Mouse (Mus musculus) forebrain, postnatal 0 days (tissue): Measurements from ENCODE around the gene Cdk19. TPM values are rescaled to one million over a fixed set of nuclear protein-coding genes. Genes with fewer than 3 reads are reported as not detected.
A peak's percentile ranks its signal among the peaks of the same experiment; 100 is the strongest.

Experiments
- ATAC-seq: fragments of 200-750 bp; cut with Nextera tagmentation; 2 replicates; pipeline ENCODE4 v1.8.0; 2017; ENCODE audit warnings: mild to moderate bottlenecking, moderate library complexity
- DNase-seq: peaks from one replicate; pipeline ENCODE4 v3.0.0-alpha.2; 2015
- H3K27ac ChIP-seq: fragments of 300-500 bp; sonication (generic); 2 replicates; pipeline ENCODE4 v1.5.1; 2014; ENCODE audit warnings: low read depth, mild to moderate bottlenecking, antibody characterized with exemption, low read length, moderate library complexity, mixed read lengths
- H3K27me3 ChIP-seq: fragments of 300-500 bp; sonication (generic); 2 replicates; pipeline ENCODE4 v1.6.1; 2014; ENCODE audit warnings: mild to moderate bottlenecking, low read length, mixed read lengths; ENCODE audit not compliant: insufficient read depth
- H3K36me3 ChIP-seq: fragments of 300-500 bp; sonication (generic); 2 replicates; pipeline ENCODE4 v1.6.1; 2014; ENCODE audit warnings: mild to moderate bottlenecking, moderate library complexity; ENCODE audit not compliant: insufficient read depth
- H3K4me1 ChIP-seq: fragments of 300-500 bp; sonication (generic); 2 replicates; pipeline ENCODE4 v1.6.1; 2014; ENCODE audit warnings: antibody characterized with exemption; ENCODE audit not compliant: insufficient read depth
- H3K4me2 ChIP-seq: fragments of 300-500 bp; sonication (generic); 2 replicates; pipeline ENCODE4 v1.6.1; 2014; ENCODE audit warnings: low read depth, mild to moderate bottlenecking, moderate library complexity
- H3K4me3 ChIP-seq: fragments of 300-500 bp; sonication (generic); 2 replicates; pipeline ENCODE4 v1.5.1; 2014; ENCODE audit warnings: low read depth, low read length, mixed read lengths
- H3K9ac ChIP-seq: fragments of 300-500 bp; sonication (generic); 2 replicates; pipeline ENCODE4 v1.6.1; 2014; ENCODE audit warnings: mild to moderate bottlenecking
- H3K9me3 ChIP-seq: fragments of 300-500 bp; sonication (generic); 2 replicates; pipeline ENCODE4 v1.6.1; 2016; ENCODE audit warnings: low read length
- CTCF ChIP-seq: sonication (generic); IDR thresholded peaks from 2 replicates; pipeline ENCODE4 v1.5.1; 2016; ENCODE audit warnings: antibody characterized with exemption, control low read depth, low read depth
- WGBS: fragments of 180-500 bp; shearing (Covaris S2); extraction: QIAGEN DNeasy Blood & Tissue Kit; methylation state at CpG from one replicate; pipeline ENCODE4 v1.1.7; 2014; 5-methylcytosine and 5-hydroxymethylcytosine counted together
- polyA plus RNA-seq: library from polyadenylated mRNA; unstranded; fragments of >200 nt; fragmentation: Nextera tagmentation; extraction: Ambion mirVana; gene quantifications from 2 replicates; pipeline ENCODE4 v1.2.1, GENCODE M21; 2015
- total RNA-seq: library from RNA; depleted of rRNA; stranded (reverse); fragments of >200 nt; gene quantifications from 2 replicates; pipeline ENCODE4 v1.2.3, GENCODE M21; 2014

Cdk19 gene
- total and polyA plus RNA-seq, 2 experiments from 2014 or later = 11.5 to 33.7 TPM

DNA sequence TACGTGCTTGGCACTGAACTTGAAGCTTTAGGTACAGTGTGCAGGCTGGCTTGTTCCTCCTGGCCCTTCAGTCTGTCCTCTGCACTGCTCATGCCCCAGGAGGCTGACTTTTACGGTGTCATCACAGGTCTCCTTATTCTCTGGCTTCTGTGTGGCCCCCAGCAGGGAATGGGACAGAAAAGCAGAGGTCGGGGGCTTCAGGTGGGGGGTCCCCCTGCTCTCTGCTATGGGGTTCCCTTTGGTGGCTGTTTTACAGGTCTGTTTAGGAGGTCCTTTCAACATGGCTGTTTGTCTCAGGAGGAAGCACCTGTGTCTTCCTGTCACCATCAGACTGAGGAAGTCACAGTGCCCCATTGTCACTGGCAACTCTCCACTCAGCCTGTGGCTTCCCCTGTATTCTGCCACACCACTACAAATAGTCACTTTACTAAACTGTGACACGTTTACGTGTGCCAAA lies 175.9 kb downstream of the Cdk19 start:
- no peak for TF ChIP-seq CTCF
- H3K27ac ChIP-seq = no peak overlapping the region
- H3K4me1 ChIP-seq = peaks cover 9% of the 10 kb centered on the region; the same call in 1 of the 2 replicates
- H3K4me2 ChIP-seq = no peak overlapping the region
- 82% methylated on average over 5 of the region's 5 CpGs for WGBS
- H3K9me3 ChIP-seq = no peaks in the 10 kb centered on the region
- no peak overlapping the region for H3K4me3 ChIP-seq
- H3K27me3 ChIP-seq = no peaks in the 10 kb centered on the region
- no peak for ATAC-seq
- no peak overlapping the region for H3K9ac ChIP-seq
- no peaks in the 10 kb centered on the region for H3K36me3 ChIP-seq
- no peak for DNase-seq

DNA sequence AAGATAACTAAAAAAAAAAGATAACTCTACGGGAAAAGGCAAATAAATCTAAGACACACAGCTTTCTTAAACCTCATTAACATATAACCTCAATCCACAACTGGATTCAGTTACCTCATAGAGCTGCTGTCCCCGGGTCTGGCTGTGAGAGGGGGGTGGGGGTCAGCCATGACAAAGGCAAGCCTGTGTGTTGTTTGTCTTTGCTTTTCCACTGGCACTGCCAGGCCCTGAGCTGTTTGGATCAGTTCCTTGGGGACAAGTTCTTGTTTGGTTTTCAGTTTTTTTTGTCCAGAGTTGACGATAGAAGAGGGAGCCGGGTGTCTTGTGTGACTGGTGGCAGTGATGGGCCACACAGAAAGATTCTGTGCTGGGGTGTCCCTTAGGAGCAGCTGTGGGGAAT lies 177.1 kb downstream of the Cdk19 start:
- DNase-seq (no peak), ATAC-seq (peak; percentile 63)
- H3K27ac ChIP-seq = peak overlapping the region; percentile 21; the same call in 1 of the 2 replicates
- no peak overlapping the region for H3K4me2 ChIP-seq
- no peaks in the 10 kb centered on the region for H3K9me3 ChIP-seq
- peaks cover 9% of the 10 kb centered on the region; the same call in 1 of the 2 replicates for H3K4me1 ChIP-seq
- no peak overlapping the region for H3K4me3 ChIP-seq
- TF ChIP-seq CTCF = no peak
- WGBS = 20% methylated on average over 4 of the region's 4 CpGs
- H3K27me3 ChIP-seq = no peaks in the 10 kb centered on the region
- no peak overlapping the region for H3K9ac ChIP-seq
- H3K36me3 ChIP-seq = no peaks in the 10 kb centered on the region

DNA sequence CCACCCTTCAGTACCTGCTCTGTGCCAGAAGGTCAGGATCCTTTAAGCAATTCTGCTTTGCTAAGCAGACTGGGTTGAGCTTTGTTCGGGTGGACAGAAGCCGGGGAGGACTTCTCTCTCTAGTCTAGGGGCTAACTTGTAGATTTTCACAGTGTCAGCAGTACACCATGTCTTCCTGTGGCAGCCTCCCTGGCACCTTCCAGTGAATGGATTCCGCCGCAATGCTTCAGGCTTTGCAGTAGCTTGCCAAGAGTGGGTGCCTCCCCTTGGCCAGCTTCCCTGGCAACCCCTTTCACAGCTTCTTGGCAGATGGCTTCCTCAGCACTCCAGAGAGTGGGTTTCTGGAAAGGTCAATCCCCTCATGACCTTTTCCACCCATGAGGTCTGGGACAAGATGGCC lies 180.2 kb downstream of the Cdk19 start:
- H3K9me3 ChIP-seq = no peaks in the 10 kb centered on the region

DNA sequence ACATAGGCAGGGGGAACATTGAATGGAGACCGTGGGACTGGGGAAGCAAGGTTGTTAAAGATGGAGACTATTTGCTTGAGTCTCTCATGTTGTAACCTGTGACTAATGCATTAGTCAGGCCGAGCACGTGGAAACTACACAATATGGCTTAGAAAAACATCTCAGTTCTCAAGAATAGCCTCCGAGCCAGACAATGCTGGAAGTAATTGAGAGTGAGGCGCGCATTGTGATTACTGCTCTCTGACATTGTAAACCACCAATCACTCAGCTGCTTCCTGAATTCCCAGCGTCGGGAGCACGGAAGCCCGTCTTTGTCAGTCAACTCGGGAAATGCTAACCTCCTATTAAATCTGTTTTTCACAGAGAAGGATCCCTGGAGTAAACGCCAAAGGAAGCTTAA lies 182.2 kb downstream of the Cdk19 start:
- ATAC-seq = peak; percentile 77
- 5% methylated on average over 12 of the region's 12 CpGs for WGBS

More for the DNA sequence above, 180.2 kb downstream of the Cdk19 start:
- H3K9ac ChIP-seq = no peak overlapping the region
- WGBS = 38% methylated on average over 4 of the region's 4 CpGs
- H3K4me2 ChIP-seq = no peak overlapping the region
- peak overlapping the region; percentile 35; the same call in 1 of the 2 replicates for H3K27ac ChIP-seq
- DNase-seq (peak; percentile 72), ATAC-seq (peak; percentile 61)
- peaks cover 13% of the 10 kb centered on the region; the same call in 1 of the 2 replicates for H3K4me1 ChIP-seq
- TF ChIP-seq CTCF = no peak
- no peak overlapping the region for H3K4me3 ChIP-seq
- H3K36me3 ChIP-seq = no peaks in the 10 kb centered on the region
- no peaks in the 10 kb centered on the region for H3K27me3 ChIP-seq

DNA sequence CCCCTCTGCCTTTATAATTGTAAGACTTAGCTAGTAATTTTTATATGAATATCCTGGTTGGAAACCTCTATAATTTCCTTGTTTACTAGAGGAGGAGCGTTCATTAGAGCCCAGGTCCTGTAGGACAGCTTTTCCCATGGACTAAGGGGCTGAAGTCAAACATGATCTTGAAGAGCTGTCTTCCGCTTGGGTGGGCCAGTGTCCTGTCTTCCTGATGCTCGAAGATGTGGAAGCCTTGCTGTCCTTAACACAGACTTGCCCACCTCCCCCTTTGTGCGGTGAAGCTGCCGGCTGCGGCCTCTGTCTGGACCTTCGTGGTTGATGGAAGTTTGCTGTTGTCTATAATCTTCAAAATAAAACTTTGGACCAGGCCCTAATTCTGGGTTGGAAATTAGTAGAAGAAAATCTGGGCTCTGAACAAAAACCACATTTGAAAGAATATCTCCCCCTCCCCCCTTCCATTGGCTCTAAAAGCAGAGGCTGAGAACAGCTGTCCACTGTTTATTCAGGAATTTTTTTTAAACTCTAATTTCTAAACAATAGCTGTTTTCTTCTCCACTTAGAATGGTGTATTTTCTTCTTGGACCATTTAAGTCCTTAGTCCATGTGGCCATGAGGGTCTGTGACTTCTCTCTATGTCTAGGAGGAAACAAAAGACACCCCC lies 184.1 kb downstream of the Cdk19 start:
- ATAC-seq (no peak), DNase-seq (no peak)
- Histone ChIP-seq H3K27ac (no peak overlapping the region), H3K4me3 (no peak overlapping the region), H3K27me3 (no peaks in the 10 kb centered on the region), H3K36me3 (no peaks in the 10 kb centered on the region), H3K4me1 (peaks cover 13% of the 10 kb centered on the region; the same call in 1 of the 2 replicates), H3K9me3 (no peaks in the 10 kb centered on the region), H3K4me2 (no peak overlapping the region), H3K9ac (no peak overlapping the region)
- 80% methylated on average over 7 of the region's 7 CpGs for WGBS
- TF ChIP-seq CTCF = no peak

More for the DNA sequence above, 182.2 kb downstream of the Cdk19 start:
- Histone ChIP-seq H3K27ac (peak overlapping the region; percentile 37; the same call in 1 of the 2 replicates), H3K36me3 (no peaks in the 10 kb centered on the region), H3K4me3 (no peak overlapping the region), H3K9me3 (no peaks in the 10 kb centered on the region), H3K4me1 (peaks cover 13% of the 10 kb centered on the region; the same call in 1 of the 2 replicates), H3K4me2 (peak overlapping the region; percentile 10; the same call in 1 of the 2 replicates), H3K9ac (0 out of 2 replicates have a peak overlapping the region, but pooled peaks have one; percentile 25), H3K27me3 (no peaks in the 10 kb centered on the region)
- DNase-seq = peak; percentile 63
- TF ChIP-seq CTCF = no peak

DNA sequence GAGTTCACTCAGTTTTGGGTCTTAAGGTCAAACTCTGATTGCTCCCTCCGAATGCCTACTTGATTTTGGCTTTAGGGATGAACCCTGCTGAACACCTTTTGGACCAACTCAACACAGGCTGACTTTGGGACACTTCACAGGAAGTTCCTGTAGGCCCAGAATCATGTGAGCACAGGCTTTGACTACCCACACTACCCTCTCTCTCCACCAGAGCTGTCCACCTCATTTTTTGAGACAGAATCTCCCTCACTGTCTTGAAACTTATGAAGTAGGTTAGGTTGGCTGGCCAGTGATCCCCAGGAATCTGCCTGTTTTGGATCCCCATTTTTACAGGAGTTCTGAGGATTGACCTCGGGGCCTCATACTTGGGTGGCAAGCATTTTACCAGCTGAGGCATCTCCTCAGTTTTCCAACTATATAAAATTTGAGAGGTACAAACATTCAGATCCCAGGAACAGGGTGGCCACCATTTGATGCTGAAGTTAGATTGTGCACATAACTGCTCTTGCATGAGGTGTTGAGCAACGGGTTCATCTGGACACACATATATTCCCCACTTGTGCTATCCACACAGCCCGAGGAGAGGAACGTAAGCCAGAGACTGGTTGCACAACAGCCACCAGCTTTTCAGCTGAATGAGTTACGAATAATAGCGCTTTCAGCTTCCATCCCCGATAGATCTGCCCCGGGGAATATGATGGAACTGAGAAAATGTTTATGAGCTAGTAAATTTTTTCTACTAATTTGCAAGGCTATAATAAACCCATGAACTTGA lies 184.9 kb downstream of the Cdk19 start:
- H3K9me3 ChIP-seq = no peaks in the 10 kb centered on the region
- no peak for DNase-seq
- 70% methylated on average over 9 of the region's 9 CpGs for WGBS
- H3K36me3 ChIP-seq = no peaks in the 10 kb centered on the region
- H3K4me2 ChIP-seq = no peak overlapping the region
- H3K27me3 ChIP-seq = no peaks in the 10 kb centered on the region
- H3K27ac ChIP-seq = no peak overlapping the region
- no peak for ATAC-seq
- H3K4me1 ChIP-seq = peaks cover 9% of the 10 kb centered on the region; the same call in 1 of the 2 replicates
- H3K9ac ChIP-seq = no peak overlapping the region
- TF ChIP-seq CTCF = no peak
- H3K4me3 ChIP-seq = no peak overlapping the region

DNA sequence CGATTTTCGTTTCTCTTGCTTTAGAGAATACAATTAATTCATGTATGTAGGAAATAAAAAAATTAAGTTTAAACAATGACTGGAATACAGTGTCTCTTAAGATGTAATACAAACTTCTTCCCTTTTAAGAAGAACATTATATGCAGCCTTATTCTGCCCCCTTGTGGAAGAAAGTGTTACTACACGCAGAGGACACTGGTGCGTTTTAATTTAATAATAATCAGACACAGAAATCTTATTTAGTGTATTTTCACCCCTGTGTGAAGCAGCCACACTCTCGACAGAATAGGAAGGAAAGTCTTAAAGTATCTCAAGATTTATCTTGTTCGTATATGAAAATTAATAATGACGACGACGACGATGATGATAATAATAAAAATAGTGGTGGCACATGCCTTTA lies 185.6 kb downstream of the Cdk19 start:
- Histone ChIP-seq H3K9me3 (no peaks in the 10 kb centered on the region), H3K4me3 (no peak overlapping the region), H3K36me3 (no peaks in the 10 kb centered on the region), H3K4me1 (0 out of 2 replicates have a peak, but pooled peaks cover 4% of the 10 kb centered on the region), H3K9ac (no peak overlapping the region), H3K4me2 (no peak overlapping the region), H3K27me3 (no peaks in the 10 kb centered on the region), H3K27ac (no peak overlapping the region)
- 34% methylated on average over 10 of the region's 10 CpGs for WGBS
- peak; percentile 91 for DNase-seq
- peak; percentile 88 for TF ChIP-seq CTCF
- ATAC-seq = no peak
